Mouse (Mus musculus) neural tube, embryonic 12.5 days (tissue): ENCODE data around the gene Swi5. TPM values are rescaled to one million over a fixed set of nuclear protein-coding genes. Genes with fewer than 3 reads are reported as not detected.
"Not testable (repeated sequence)": the region's sequence is repeated elsewhere in the genome, so short reads cannot be mapped to it uniquely, and the experiment has no call there.

Source experiments
- ATAC-seq: fragments of 200-750 bp; cut with Nextera tagmentation; 2 replicates; pipeline ENCODE4 v1.8.0; 2017; ENCODE audit warnings: low read depth, mild to moderate bottlenecking, moderate TSS enrichment, moderate library complexity; ENCODE audit not compliant: low FRiP score
- H3K27ac ChIP-seq: fragments of 300-500 bp; sonication (generic); 2 replicates; pipeline ENCODE4 v1.5.1; 2016
- H3K27me3 ChIP-seq: fragments of 300-500 bp; sonication (generic); replicated peaks from 2 replicates; pipeline ENCODE4 v1.6.1; 2016; ENCODE audit warnings: mild to moderate bottlenecking
- H3K36me3 ChIP-seq: fragments of 300-500 bp; sonication (generic); 2 replicates; pipeline ENCODE4 v1.6.1; 2016; ENCODE audit warnings: mild to moderate bottlenecking
- H3K4me1 ChIP-seq: fragments of 300-500 bp; sonication (generic); 2 replicates; pipeline ENCODE4 v1.6.1; 2016
- H3K4me2 ChIP-seq: fragments of 300-500 bp; sonication (generic); replicated peaks from 2 replicates; pipeline ENCODE4 v1.6.1; 2016; ENCODE audit warnings: mild to moderate bottlenecking
- H3K4me3 ChIP-seq: fragments of 300-500 bp; sonication (generic); 2 replicates; pipeline ENCODE4 v1.5.1; 2016
- H3K9ac ChIP-seq: fragments of 300-500 bp; sonication (generic); 2 replicates; pipeline ENCODE4 v1.6.1; 2016; ENCODE audit warnings: mild to moderate bottlenecking
- H3K9me3 ChIP-seq: fragments of 300-500 bp; sonication (generic); 2 replicates; pipeline ENCODE4 v1.6.1; 2016; ENCODE audit warnings: mild to moderate bottlenecking
- WGBS: fragments of 180-500 bp; shearing (Covaris S2); methylation state at CpG from one replicate; pipeline ENCODE4 v1.1.7; 2016; 5-methylcytosine and 5-hydroxymethylcytosine counted together
- polyA plus RNA-seq: library from polyadenylated mRNA; unstranded; fragments of >200 nt; fragmentation: Nextera tagmentation; extraction: Ambion mirVana; gene quantifications from 2 replicates; pipeline ENCODE4 v1.2.1, GENCODE M21; 2016

Swi5 gene
- polyA plus RNA-seq, 1 experiment from 2014 or later = 351 TPM

GRCm38 (mm10) chr2:32308870-32309568 is 21.1 kb upstream of the Swi5 start:
- peaks cover 56% of the 10 kb centered on the region for H3K36me3 ChIP-seq
- no peak overlapping the region for H3K4me2 ChIP-seq
- H3K4me1 ChIP-seq = peaks cover 17% of the 10 kb centered on the region
- no peak for ATAC-seq
- WGBS = 91% methylated on average over 16 of the region's 16 CpGs
- H3K27me3 ChIP-seq = 0 out of 2 replicates have a peak, but pooled peaks cover 3% of the 10 kb centered on the region
- no peaks in the 10 kb centered on the region for H3K9me3 ChIP-seq
- H3K27ac ChIP-seq = no peak overlapping the region
- no peak overlapping the region for H3K4me3 ChIP-seq
- no peak overlapping the region for H3K9ac ChIP-seq

GRCm38 (mm10) chr2:32307941-32308760 is 20.3 kb upstream of the Swi5 start:
- no peak for ATAC-seq
- WGBS = 53% methylated on average over 8 of the region's 8 CpGs
- H3K27ac ChIP-seq = no peak overlapping the region
- no peak overlapping the region for H3K4me3 ChIP-seq
- no peaks in the 10 kb centered on the region for H3K9me3 ChIP-seq
- H3K4me2 ChIP-seq = no peak overlapping the region
- peaks cover 17% of the 10 kb centered on the region for H3K4me1 ChIP-seq
- H3K36me3 ChIP-seq = peaks cover 65% of the 10 kb centered on the region
- H3K9ac ChIP-seq = no peak overlapping the region
- H3K27me3 ChIP-seq = 0 out of 2 replicates have a peak, but pooled peaks cover 3% of the 10 kb centered on the region

DNA sequence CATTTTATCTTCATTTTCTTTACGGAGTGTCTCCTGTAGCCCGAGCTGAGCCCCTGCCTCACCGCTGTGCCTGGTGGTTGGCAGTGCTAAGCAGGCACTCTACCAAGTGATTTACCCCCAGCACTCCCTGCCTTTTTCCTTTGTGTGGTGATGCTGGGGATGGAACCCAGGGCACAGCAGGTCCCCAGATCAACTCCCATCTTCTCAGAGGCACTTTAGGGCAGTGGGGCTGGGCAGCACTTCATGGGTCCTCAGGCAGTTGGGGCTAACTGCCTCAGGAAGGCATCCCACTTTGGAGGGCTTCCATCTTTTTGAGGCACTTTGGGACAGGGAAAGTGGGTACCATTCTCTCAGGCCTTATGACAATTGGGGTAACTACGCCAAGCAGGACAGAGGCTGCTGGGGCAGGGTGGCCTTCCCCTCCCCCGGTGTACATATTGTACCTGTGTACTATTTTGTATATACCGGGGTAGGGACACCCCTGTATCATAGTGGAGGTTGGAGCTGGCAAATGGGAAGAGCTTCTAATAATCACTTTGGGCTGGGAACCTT is 19.4 kb upstream of the Swi5 start:
- no peak overlapping the region for H3K27ac ChIP-seq
- ATAC-seq = no peak
- peaks cover 70% of the 10 kb centered on the region for H3K36me3 ChIP-seq
- H3K9ac ChIP-seq = no peak overlapping the region
- 88% methylated on average over 6 of the region's 6 CpGs for WGBS
- 0 out of 2 replicates have a peak, but pooled peaks cover 3% of the 10 kb centered on the region for H3K27me3 ChIP-seq
- H3K9me3 ChIP-seq = no peaks in the 10 kb centered on the region
- H3K4me3 ChIP-seq = no peak overlapping the region
- no peak overlapping the region for H3K4me2 ChIP-seq
- H3K4me1 ChIP-seq = peaks cover 14% of the 10 kb centered on the region

DNA sequence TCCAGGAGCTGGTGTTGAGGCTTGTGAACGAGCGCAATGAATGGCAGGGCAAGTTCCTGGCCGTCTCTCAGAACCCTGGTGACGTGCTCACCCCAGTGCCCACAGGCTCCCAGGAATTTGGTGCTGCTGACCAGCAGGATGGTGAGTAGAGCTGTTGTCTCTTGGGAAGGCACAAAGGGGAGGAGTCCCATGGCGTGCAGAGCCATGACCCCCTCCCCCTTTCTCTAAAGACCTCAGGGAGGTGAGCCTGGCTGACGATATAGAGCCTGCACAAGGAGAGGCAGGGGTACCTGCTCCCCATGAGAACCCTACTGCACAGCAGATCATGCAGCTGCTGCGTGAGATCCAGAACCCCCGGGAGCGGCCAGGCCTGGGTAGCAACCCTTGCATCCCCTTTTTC is 18.3 kb upstream of the Swi5 start:
- no peak overlapping the region for H3K4me3 ChIP-seq
- no peak overlapping the region for H3K9ac ChIP-seq
- H3K9me3 ChIP-seq = no peaks in the 10 kb centered on the region
- no peak overlapping the region for H3K4me2 ChIP-seq
- WGBS = 87% methylated on average over 9 of the region's 9 CpGs
- no peak overlapping the region for H3K27ac ChIP-seq
- ATAC-seq = no peak
- H3K27me3 ChIP-seq = no peaks in the 10 kb centered on the region
- H3K4me1 ChIP-seq = peaks cover 4% of the 10 kb centered on the region; the same call in 1 of the 2 replicates
- peaks cover 77% of the 10 kb centered on the region for H3K36me3 ChIP-seq

DNA sequence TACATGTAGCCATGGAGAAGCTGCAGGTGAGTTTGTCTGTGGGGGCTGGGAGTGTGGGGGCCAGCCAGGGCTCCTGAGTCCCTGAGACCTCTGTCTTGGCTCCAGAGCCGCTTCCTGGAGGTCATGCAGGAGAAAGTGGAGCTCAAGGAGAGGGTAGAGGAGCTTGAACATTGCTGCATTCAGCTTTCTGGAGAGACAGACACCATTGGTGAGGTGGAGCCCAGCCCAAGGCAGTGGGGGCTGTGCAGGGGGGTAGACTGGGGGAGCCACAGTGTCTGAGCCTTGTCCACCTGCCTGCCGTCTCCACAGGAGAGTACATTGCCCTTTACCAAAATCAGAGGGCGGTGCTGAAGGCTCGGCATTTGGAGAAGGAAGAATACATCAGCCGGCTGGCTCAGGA is 17.8 kb upstream of the Swi5 start:
- Histone ChIP-seq H3K4me3 (no peak overlapping the region), H3K4me2 (no peak overlapping the region), H3K9me3 (no peaks in the 10 kb centered on the region), H3K36me3 (peaks cover 79% of the 10 kb centered on the region), H3K27ac (no peak overlapping the region), H3K9ac (no peak overlapping the region), H3K4me1 (no peaks in the 10 kb centered on the region; the same call in 1 of the 2 replicates), H3K27me3 (no peaks in the 10 kb centered on the region)
- ATAC-seq = no peak
- 93% methylated on average over 5 of the region's 5 CpGs for WGBS

DNA sequence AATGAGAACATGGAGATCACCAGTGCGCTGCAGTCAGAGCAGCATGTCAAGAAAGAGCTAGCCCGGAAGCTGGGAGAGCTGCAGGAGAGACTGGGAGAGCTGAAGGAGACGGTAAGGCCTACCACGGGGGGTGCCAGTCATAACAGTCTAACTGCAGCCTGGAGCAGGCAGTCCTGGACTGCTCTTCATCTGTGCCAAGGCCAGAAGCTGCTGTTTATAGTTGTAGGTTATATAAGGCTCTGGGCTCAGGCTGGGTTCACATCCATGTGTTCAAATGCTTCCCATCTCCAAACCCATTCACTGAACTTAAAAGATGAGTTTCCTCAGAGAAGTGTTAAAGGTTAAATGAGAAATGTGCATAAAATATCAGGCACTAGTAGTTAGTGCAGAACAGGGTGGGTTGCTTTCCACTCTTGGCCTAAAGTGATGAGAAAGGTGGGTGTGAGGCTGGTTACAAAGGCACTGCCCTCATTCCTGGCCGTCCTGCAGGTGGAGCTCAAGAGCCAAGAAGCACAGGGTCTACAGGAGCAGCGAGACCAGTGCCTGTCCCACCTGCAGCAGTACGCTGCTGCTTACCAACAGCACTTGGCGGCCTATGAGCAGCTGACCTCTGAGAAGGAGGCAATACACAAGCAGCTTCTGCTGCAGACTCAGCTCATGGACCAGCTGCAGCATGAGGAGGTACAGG is 16.4 kb upstream of the Swi5 start:
- ATAC-seq = no peak
- Histone ChIP-seq H3K9ac (no peak overlapping the region), H3K4me3 (no peak overlapping the region), H3K36me3 (peaks cover 78% of the 10 kb centered on the region), H3K27me3 (no peaks in the 10 kb centered on the region), H3K27ac (no peak overlapping the region), H3K4me2 (no peak overlapping the region), H3K4me1 (no peaks in the 10 kb centered on the region), H3K9me3 (no peaks in the 10 kb centered on the region)
- 58% methylated on average over 8 of the region's 8 CpGs for WGBS

- no peak overlapping the region for H3K4me2 ChIP-seq
- 89% methylated on average over 10 of the region's 10 CpGs for WGBS
- peaks cover 81% of the 10 kb centered on the region for H3K36me3 ChIP-seq
- H3K9me3 ChIP-seq = no peaks in the 10 kb centered on the region
- no peak overlapping the region for H3K9ac ChIP-seq
- no peak for ATAC-seq
- no peak overlapping the region for H3K27ac ChIP-seq
- no peak overlapping the region for H3K4me3 ChIP-seq
- H3K27me3 ChIP-seq = no peaks in the 10 kb centered on the region
- no peaks in the 10 kb centered on the region for H3K4me1 ChIP-seq
Measured at GRCm38 (mm10) chr2:32302952-32303351, 15.1 kb upstream of the Swi5 start.

- ATAC-seq = no peak
- H3K4me3 ChIP-seq = no peak overlapping the region
- H3K4me2 ChIP-seq = no peak overlapping the region
- no peaks in the 10 kb centered on the region for H3K4me1 ChIP-seq
- H3K36me3 ChIP-seq = peaks cover 75% of the 10 kb centered on the region
- no peak overlapping the region for H3K27ac ChIP-seq
- 88% methylated on average over 4 of the region's 4 CpGs for WGBS
- H3K9me3 ChIP-seq = no peaks in the 10 kb centered on the region
- H3K9ac ChIP-seq = no peak overlapping the region
- H3K27me3 ChIP-seq = no peaks in the 10 kb centered on the region
Measured at GRCm38 (mm10) chr2:32299469-32299868, 11.6 kb upstream of the Swi5 start.

DNA sequence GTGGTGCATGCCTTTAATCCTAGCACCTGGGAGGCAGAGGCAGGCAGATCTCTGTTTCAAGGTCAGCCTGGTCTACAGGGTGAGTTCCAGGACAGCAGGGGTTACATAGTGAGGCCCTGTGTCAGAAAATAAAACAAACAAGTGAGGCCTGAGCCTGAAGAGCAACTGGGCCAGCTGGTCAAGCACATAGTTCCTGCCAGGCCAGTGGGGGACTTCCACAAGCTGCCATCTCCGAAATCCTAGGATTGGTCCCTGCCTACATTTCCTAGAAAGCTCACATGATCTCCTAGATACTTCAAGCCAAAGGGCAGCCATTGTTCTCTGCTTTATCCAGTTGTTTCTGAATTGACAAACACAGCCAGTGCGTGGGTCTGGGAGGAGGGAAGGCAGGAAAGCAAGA is 8.0 kb upstream of the Swi5 start:
- H3K27me3 ChIP-seq, H3K9me3 ChIP-seq, H3K9ac ChIP-seq, H3K4me2 ChIP-seq, ATAC-seq, H3K4me3 ChIP-seq, H3K4me1 ChIP-seq, H3K27ac ChIP-seq: not testable (repeated sequence)
- peaks cover 65% of the 10 kb centered on the region for H3K36me3 ChIP-seq
- WGBS = 91% methylated on average over 2 of the region's 2 CpGs

DNA sequence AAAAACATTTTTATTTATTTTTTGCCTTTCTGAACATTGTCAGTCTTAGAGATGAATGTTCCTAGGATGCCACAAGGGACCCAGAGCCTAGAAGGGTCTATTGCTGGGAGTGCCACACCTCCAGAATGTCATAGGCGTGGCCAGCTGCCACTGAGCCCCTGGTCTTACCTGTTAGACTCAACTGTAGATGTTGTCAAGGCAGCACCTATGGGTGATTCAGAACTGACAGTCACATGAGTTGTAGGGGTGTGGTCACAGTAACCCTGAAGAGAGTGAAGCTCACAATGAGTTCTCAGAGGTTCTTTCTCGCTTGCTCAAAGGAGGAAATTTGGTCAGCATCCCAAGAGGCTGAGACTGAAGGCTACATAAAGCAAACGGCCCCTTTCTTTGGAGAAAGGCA is 7.4 kb upstream of the Swi5 start:
- ATAC-seq = no peak
- Histone ChIP-seq H3K27me3 (no peaks in the 10 kb centered on the region), H3K36me3 (peaks cover 64% of the 10 kb centered on the region), H3K4me3 (no peak overlapping the region), H3K27ac (no peak overlapping the region), H3K4me1 (no peaks in the 10 kb centered on the region), H3K4me2 (no peak overlapping the region), H3K9me3 (no peaks in the 10 kb centered on the region), H3K9ac (no peak overlapping the region)
- 88% methylated on average over 3 of the region's 3 CpGs for WGBS

DNA sequence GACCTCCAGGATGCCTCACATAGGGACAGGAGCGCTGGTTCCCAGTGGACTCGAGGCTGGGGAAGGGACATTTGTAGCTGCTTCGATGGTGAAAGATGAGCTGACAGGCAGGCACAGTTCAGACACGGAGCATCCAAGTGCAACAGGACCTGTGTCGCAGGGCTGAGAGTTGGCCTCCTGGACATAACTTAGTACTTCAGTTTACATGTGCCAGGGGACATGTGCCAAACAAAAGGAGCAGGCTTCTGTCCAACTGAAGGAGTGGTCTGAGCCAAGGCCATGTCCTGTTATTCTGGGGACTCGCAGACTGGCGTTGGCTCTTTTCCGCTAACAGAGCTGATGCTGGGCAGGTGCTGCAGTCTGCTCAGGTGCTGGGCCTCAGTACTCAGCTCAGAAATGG is 6.5 kb upstream of the Swi5 start:
- WGBS = 84% methylated on average over 8 of the region's 8 CpGs
- Histone ChIP-seq H3K4me3 (no peak overlapping the region), H3K4me1 (peaks cover 2% of the 10 kb centered on the region), H3K9ac (no peak overlapping the region), H3K4me2 (no peak overlapping the region), H3K27me3 (no peaks in the 10 kb centered on the region), H3K36me3 (peaks cover 56% of the 10 kb centered on the region), H3K27ac (no peak overlapping the region), H3K9me3 (no peaks in the 10 kb centered on the region)
- no peak for ATAC-seq

- no peaks in the 10 kb centered on the region for H3K27me3 ChIP-seq
- peak overlapping the region; percentile 78; the same call in 1 of the 2 replicates for H3K4me2 ChIP-seq
- no peaks in the 10 kb centered on the region for H3K9me3 ChIP-seq
- peaks cover 17% of the 10 kb centered on the region for H3K4me1 ChIP-seq
- no peak for ATAC-seq
- no peak overlapping the region for H3K27ac ChIP-seq
- H3K9ac ChIP-seq = no peak overlapping the region
- H3K36me3 ChIP-seq = peaks cover 21% of the 10 kb centered on the region
- H3K4me3 ChIP-seq = no peak overlapping the region
Measured at GRCm38 (mm10) chr2:32289578-32289977, 1.7 kb upstream of the Swi5 start.
